Mouse (Mus musculus) frontal cortex, postnatal 36 days (tissue): ENCODE results near the gene Slc25a17.

Experiments
- DNase-seq, 2 experiments: peaks; one replicate each; pipeline ENCODE4 v3.0.0; 2022; ENCODE audit warnings: low spot score in 2 of 2

Slc25a17 gene

DNA sequence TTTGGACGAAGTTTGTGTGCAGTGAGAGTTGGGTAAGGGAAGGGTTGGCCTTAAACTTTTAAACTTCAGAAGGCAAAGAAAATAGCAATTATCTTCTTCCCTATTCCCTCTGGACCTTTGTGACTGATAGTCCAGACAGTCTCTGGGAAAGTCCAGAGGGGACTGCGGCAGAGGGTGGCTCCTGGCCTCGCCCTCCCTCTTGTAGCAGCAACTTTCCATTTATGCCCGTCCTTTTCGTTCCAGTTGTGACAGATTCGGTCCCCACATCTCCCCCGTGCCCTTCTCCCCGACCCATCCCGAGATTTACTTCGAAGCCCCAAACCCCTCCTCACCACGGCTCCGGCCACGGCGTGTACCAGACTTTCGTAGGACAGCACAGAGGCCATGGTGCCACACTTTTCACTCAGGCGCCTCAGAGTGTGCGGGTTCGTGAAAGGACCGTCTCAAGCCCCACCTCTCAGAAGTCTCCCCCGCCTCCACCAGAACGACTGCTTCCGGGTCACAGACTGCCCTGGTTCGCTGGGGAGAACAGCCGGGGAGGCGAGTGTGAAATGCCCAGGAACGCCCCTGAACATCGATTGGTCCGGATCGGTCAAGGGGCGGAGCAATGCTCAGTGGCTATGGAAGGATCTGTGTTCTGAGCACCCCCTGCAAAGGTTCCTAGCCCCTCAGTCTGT, at the start of gene Slc25a17:
Gene Slc25a17 (minus strand): TSS at position 468 of the 677 bp plus-strand sequence.
- peak; percentile 90 to 91 for DNase-seq

DNA sequence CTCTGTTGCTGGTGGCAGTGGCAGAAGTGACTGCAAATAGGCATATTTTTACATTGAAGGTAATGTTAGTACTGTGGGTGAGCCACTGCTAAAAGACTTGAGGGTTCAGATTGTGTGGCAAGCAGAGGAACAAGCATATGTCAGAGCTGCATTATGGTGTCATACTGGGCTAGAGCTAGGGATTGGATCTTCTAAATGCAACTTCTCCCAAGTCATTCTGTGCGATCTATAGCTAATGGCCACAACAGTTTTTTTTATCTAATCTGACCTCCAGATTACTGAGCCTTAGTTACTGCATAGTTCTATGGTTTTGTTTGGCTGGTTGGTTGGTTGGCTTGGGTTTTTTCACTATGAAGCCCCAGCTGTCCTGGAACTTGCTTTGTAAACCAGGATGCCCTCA, 47.6 kb upstream of the Slc25a17 start, which contains the start of gene Dnajb7:
Gene Dnajb7 (minus strand): TSS at position 101 of the 400 bp plus-strand sequence.
- DNase-seq: no peak

DNA sequence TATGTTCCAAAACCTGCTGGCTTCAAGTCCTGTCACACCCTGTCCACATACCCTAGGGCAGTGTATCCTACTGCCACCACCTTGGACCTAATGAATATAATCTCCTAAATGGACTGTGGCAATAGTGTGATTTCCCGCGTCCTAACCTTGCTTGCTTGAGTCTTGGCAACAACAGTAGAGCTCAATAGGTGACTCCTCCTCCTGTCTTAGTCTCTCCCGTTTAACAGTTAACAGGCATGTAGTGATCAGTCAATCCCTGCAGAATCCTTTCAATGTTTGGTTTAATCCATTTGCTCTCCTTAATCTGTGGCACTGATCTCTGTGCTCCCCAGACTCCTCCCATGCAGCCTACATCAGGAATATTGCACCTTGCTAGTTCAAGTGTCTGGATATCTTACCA, 44.4 kb upstream of the Slc25a17 start:
- DNase-seq: no peak

DNA sequence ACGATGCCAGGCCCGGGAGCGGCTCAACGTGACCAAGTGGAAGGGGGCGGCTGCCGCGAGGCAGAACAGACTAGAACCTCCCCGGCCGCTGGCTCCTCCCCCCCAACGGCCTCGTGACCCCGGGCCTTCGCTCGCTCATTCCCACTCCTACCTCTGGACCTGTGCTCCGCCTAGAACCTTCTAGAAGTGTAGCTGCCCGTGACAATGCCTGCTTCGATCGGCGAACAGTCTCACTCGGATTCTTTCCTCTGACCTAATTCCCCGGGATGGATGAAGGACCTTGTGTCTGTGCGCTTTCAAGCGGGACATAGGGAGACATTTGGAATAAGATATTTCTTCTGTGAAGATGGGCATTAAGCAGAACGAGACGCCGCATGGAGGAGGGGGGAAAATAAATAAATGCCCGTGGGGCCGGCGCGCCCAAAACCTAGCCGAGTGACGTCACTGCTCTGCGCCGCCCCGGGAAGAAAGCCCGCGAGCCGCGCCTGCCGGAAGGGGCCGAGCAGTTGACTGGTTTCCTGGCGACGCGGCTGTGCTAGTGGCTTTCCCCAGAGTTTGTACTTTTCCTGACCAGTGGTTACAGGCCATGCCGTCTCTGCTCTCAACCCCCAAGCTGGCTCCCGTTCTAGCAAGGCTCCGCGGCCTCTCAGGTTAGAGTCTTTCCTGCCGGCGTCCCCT, 39.2 kb upstream of the Slc25a17 start, which contains the start of the genes St13 and Xpnpep3:
Gene St13 (minus strand): TSS at position 440 of the 678 bp plus-strand sequence.
Gene Xpnpep3 (plus strand): TSS at position 501 of the 678 bp plus-strand sequence.
- DNase-seq: peak; percentile 97 to 98

DNA sequence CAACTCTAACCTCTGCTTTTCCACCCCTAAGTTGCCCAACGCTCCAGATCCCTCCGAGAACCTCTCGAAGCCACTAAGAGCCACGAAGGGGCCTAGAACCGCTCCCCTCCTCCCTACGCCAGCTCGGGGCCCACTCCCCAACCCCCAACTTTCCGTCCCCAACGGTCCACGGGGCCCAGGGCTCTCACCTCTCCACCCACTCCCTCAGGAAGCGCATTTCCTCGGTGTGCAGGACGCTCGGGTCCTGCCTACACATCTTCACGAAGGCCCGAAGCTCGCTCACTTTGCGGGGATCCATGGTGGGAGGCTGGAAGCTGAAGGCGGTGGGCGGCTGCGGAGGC, 38.7 kb upstream of the Slc25a17 start:
- DNase-seq: no peak

DNA sequence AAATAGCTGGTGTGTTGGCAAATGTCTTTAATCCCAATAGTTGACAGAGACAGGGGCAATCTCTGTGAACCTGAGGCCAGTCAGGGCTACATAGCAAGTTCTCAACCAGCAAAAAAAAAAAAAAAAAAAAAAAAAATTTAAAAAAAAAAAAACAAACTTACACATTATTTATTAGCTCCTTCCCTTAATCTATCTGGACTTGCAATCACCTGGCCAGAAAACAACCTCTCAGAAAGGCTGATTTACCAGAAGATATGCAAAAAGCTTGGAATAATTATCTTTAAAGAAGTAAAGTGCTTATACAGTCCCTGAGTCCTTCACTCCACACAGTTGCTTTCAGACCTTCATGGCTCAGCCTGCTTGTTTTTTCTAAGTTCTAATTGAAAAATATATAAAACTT, 37.6 kb upstream of the Slc25a17 start:
- DNase-seq: no peak

DNA sequence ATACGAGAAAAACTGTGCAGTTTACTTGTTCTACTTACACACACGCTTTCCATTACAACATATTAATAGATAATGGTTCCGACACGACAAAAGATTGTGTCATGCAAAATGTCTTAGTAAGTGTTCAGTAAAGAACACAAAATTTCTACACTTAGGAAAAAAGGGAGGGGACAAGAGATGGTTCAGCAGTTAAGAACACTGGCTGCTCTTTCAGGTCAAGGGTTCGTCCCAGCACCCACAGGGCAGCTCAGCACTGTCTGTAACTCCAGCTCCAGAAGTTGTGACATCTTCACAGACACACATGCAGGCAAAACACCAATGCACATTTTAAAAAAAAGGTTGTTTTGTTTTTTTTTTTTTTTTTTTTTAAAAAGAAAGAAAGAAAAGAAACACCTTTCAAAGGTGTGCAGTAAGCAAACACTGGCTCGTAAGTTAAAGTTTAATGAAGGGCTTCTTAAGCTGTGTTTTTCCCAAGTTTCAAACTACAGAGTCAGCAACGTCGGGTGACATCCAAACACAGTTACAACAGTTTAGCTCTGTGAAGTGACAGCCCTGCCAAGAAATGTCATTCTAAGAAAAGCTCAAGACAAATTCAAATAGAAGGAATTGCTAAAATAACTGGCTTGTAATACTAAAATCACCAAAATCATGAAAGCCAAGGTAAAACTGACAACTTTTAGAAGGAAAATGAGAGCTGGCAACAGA, 33.8 kb upstream of the Slc25a17 start:
- no peak for DNase-seq

DNA sequence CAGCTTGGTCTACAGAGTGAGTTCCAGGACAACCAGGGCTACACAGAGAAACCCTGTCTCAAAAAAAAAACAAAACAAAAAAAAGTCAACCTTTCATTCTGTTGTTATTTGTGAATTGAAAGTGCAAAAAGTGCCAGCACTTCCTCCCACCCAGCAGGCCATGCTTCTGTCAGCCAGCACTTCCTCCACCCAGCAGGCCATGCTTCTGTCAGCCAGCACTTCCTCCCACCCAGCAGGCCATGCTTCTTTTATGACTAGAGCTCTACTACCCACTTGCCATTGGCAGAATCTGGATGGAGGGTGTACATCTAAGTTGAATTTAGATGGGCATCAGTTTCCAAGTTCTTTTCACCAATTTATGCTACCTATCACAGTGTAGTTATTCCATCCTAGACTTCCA, 32.4 kb upstream of the Slc25a17 start:
- peak; percentile 37 to 52 for DNase-seq

DNA sequence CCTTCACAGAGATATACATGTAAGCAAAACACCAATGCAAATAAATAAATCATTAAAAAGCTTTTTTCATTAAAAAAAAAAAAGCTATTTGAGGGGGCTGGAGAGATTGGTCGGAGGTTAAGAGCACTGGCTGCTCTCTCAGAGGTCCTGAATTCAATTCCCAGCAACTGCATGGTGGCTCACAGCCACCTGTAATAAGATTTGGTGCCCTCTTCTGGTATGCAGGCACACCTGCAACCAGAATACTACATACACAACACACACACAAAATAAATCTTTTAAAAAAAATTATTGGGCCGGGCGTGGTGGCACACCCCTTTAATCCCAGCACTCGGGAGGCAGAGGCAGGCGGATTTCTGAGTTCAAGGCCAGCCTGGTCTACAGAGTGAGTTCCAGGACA, 25.7 kb upstream of the Slc25a17 start:
- no peak for DNase-seq

DNA sequence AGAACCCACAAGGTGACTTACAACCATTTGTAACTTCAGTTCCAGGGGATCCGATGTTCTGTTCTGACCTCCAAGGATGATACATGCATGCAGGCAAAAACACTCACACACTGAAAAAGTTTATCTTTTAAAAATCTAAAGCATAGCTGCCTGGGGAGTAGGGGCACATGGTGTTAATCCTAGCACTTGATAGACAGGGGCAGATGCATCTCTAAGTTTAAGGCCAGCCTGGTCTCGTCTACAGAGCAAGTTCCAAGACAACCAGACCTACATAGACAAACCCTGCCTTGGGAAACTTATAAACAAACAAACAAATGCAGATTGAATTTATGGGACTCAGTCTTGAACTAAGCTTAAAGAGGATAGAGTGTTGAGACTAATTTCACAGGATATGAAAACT, 18.2 kb upstream of the Slc25a17 start:
- no peak for DNase-seq

DNA sequence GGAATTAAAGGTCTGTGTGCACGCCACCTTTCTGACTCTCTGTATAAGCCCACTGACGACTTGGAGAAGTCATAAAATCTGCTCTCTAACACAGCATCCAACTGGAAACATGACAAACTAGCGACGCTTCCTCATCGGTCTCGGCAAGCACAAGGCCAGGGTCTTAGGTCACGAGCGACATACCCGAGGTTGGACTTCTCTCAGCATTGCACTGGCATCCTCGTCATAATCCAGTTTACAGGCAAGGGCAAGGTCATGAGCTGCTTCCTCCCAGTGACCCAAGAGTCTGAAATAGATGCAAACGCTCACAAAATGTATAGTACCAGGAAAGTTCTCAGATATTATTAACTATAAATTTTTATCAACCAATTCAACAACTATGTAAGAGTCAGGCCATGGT, 14.0 kb upstream of the Slc25a17 start:
- no peak for DNase-seq

DNA sequence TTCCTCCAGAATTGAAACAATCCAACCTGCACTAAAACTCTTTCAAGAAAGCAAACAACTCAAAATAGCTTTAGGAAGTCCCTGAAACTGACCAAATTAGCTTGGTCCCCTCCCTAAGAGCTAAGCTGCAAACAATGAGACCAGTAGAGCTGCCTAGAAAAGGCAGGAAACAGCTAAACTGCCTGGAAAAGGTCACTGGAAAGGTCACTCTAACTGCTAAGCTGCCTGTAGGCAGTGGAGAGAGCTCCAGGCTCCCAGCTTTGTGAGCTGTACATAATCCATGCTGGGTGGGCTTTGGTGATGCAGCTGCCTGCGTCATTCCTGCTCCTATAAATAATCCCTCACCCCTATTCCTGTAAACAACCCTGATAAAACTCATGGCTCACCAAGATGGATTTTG, 9.7 kb upstream of the Slc25a17 start:
- no peak for DNase-seq

DNA sequence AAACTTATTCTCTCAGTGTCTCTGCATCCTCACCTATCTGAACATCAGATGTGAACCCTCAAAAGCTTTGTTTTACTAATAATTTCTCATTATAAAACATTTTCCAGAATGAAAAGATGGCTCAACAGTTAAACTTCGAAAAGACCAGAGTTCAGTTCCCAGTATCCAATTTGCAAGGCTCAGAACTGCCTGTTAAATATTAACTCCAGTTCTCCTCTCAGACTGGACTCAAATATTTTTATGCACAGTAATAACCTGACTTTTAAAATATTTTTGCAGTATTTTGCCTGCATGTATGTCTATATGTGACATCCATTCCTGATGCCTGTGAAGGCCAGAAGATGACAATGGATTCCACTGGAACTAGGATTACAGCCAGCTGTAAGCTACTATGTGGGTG, 8.0 kb upstream of the Slc25a17 start:
- DNase-seq: no peak

DNA sequence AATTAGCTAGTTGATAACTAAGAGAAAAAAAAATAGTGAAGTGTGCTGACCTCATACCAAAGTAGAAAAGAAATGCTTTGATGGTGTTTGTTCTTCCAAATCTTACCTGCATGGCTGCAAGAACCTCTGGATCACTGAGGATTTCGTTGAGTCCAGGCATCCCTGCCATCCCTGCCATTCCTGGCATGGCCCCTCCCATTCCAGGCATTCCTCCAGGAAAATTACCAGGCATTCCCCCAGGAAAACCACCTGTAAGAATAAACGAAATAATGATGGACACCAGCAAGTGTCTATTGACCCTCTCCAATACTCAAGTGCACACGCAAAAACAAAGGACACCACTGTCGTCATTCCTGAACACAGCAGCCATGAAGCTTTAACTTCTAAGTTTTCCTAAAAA, 5.6 kb upstream of the Slc25a17 start:
- no peak for DNase-seq

DNA sequence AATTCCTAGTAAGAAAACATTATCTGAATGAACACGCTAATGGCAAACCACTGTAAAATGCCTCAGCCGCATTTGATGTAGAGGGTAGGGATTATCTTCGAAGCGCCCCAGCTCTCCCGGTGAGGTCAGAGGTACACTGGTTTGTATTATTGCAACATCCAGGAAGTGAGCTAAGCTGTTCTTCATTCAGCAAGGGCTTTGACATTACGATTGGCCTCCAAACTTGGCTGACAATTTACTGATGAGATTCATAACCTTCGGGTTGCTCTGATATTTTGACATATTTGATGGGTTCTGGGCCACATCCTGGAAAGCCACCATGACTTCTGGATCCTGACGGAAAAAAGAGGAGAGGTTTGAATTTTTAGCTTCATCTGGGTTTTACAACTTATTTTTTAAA, 4.6 kb upstream of the Slc25a17 start:
- no peak for DNase-seq

DNA sequence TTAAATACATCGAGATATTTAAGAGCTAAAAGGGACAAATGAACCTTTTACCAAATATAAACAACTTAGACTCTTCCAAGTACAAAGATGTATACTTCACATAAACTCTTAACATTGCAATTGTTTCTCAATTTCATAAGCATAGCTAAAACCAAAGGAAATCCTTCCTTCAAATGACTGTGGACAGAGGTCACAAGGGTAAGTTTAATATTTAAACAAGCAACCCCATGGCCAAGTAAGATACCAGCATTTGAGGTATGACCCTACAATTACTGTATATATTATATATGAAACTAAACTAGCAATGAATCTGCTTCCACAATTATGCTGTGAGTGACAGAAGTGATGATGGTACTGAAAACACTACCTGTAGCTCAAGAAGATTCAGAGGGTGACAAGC, 3.7 kb upstream of the Slc25a17 start:
- DNase-seq: no peak

DNA sequence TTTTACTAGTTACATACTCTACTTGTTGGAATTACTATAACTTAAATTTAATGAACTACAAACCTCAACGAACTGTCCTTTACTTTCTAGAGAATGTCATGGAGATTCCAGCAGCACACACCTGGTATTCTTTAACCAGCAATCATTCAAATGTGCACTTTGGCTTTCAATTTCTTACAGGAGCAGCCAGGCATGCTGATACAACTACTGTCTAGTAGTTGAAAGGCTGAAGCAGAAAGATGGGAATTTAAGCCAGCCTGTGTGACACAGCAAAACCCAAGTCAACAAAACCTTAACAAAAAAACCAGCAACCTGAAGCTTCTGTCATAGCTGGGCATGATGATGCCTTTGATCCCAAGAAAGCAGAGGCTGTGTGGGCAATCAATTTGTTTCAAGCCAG, 1.9 kb upstream of the Slc25a17 start:
- DNase-seq: no peak

DNA sequence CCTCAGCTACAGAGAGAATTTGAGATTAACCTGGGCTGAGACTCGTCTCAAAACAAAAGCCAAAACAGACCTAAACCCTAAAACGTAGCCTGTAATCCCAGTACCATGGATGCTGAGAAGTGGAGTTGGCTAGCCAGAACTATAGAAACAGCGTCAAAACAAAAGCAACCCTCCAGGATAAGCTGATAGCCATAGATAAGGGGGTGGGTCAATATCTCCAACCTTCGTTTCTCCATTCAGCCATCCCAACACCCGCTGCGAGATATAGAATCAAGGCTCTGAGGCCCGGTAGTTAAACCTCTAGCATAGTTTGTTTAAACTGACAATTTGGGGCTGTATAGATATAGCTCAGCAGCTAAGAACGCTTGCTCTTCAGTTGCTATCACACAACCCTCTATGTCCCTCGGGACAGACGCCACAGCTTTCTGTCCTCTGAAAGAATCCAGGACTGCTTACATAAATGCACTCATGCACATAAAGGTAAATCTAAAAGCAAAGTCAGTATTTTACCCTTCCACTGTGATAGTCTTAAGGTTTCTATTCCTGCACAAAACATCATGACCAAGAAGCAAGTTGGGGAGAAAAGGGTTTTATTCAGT, 904 bp upstream of the Slc25a17 start:
- no peak for DNase-seq

DNA sequence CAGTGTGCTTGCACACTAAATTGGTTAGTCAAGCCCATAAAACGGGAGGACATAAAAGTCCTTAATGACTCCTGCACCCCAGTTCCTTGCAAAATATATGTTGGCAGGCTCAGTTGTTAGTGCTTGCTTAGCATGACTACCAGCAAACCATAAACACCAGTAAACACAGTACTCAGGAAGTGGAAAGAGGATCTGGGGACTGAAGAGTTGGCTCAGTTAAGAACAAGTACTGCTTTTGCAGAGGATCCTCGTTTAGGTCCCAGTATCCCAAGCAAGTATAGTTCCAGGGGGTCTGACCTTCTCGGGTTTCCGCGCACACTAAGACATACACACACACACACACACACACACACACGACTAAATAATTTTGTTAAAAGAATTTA, 401 bp upstream of the Slc25a17 start:
- DNase-seq: no peak

DNA sequence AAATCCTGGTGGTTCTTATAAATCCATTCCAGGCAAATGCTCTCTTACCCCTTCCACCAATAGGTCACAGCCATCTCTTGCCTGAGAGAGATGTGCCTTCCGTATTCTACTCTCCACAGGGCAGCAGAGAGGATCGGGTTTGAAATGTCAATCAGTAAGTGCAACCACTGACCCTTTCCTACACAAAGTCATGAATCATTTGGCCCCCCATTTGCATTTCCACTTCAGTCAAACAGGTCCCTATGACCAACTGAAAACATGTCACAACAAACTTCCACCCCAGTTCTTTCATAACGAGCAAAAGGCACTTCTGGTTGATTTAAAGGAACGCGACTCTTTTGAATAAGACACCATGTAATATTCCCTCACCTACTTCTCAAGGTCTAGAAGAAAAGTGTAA, 1.2 kb downstream of the Slc25a17 start:
- DNase-seq: no peak

DNA sequence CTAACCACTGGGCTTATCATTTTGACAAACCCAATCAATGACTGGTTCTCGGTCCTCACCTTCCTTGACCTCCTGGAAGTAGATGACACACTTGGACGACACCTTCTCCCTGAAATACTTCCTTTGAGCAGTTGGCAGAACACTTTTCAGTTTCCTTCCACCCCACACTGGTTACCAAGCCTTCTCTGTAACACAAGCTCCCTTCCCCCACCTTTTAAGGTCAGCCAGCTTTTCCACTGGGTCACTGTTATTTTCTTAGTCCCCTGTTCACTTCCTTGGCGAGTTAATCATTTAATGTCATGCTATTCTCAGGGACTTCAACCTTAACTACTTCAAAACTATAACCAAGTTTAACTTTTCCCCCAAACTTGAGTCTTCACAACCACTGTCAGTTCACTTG, 1.7 kb downstream of the Slc25a17 start:
- DNase-seq: no peak

DNA sequence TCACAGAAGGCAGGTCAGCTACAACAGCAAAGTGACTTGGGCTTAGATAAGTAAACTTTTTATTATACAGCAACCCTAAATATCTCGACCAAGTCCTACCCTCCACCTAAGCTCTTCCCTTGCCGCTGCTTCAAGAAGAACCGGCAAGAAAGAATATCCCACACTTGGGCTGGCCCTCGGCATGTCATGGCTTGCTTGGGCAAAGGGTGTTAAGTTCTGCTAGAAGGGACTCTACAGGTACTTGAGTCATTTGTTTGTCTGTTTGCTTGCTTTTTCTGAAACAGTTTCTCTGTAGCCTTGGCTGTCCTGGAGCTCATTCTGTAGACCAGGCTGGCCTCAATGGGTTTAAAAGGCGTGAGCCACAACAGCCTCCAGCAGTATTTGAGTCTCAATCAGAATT, 3.7 kb downstream of the Slc25a17 start:
- DNase-seq: no peak
